Mouse (Mus musculus) right cerebral cortex, adult 18-20 months (tissue): ENCODE data around the gene Iqsec1.
A peak's percentile ranks its signal among the peaks of the same experiment; 100 is the strongest.

Experiments
- DNase-seq: peaks from one replicate; pipeline ENCODE4 v3.0.0; 2022; ENCODE audit warnings: mixed read lengths

The Iqsec1 gene

DNA sequence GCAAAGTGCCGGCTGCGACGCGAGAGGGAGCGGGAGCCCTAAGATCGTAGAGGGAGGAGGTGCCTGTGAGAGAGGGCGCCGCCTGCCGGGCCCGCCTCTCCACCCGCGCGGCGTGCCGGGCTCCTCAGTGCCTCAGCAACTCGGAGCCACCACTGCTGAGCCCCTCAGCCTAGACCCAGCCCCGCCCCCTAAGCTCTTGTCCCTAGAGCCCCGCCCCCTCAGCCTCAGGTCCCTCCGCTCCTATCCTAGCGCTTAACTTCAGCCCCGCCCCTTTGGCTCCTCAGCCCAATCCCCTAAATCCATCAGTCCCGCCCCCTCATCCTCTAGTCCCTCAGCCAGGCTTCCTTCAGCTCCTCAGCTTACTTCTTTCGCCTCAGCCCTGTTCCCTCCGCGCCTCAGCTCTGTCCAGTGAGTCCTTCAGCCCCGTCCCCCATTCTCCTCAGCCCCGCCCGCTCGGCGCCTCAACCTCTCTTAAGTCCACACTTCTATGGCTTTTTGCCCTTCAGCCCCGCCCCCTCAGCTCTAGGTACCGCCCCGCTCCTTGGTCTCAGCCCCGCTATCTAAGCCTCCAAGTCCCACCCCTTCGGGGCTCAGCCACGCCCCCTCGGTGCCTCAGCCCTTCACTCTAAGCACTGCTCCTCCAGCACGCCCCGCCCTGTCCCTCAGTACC, at the start of gene Iqsec1:
Gene Iqsec1 (minus strand): TSS at position 38 of the 670 bp plus-strand sequence.
- peak; percentile 92 for DNase-seq

- no peak for DNase-seq
These were observed 39.8 kb upstream of the Iqsec1 start for GRCm38 (mm10) chr6:91028256-91028655.

GRCm38 (mm10) chr6:91020810-91021209, 32.3 kb upstream of the Iqsec1 start:
- DNase-seq = no peak

DNA sequence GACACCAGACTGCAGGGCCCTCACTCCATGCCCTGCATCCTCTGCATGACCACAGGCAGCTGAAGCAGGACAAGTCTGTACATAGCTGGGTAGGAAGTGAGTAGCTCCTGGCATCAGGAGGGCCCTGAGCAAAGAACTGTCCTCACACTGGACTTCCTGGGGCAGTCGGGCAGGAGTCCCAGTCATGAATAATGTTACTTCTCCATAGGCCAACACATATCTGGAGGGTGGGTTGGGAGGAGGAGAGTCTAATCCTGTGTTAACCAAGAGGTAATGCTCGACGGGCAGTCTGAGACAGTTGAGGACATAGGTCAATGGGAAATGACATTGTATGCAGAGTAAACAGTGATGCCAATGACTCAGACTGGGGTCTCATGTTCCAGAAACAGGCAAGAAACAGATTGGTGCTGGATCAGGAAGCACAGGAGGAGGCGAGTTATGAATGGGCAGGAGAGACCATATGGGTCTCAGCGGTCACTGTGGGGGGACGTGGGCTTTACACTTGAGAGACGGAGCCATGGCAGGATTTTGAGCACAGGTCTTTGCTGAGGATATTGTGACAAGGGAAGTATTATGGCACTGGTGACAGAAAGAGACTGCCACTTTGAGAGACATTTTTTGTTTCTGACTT, 28.2 kb upstream of the Iqsec1 start:
- no peak for DNase-seq

DNA sequence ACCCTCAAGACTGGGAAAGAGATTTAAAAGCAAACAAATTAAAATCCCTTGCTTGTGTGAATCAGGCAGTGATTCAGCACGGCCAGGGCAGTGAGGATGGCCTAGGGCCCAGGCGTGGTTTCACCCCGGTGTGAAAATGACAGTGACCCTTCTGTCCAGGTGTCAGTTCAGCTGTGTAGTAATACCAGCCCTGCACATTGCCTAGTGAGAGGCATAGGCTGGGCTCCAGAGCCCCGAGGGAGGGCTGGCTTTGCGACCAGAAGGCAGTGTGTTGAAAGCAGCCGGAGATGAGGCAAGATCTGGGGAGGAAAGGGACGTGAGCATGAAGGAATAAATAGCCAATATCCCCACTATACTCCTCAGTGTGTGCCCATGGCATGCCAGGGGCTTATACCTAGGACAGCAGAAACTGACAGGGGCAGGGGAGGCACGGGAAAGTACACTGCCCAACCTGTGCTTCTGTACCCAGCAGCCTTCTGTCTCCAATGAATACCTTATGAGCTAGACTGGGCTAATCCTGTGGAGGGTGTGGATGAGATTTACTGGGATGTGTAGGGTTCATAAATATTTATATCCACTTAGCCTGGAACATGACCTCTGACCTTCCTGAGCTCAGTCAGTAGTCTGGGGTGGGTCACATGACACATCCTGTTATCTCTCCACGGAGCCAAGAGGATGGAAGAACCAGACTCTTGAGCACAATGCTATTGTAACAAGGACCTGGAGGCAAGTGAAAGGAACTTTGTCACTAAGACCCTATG, 25.9 kb upstream of the Iqsec1 start:
- no peak for DNase-seq

DNA sequence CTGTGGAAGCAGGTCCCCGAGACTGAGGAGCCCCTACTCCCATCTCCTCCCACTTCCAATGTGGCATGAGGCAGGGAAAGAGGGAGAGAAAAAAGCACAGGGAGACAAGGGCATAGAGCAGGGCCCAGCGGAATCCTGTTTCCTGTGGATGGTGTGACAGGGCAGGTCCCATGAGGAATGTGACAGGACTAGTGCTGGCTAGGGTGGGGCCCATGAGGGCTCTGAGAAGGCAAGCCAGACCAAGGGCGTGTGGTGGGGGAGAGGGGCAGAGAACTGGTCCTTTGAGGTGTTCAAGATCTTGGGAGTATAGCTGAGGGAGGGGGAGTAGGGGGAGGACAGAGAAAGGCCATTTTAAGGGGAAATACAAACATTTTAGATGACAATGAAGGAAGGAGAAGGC, 24.0 kb upstream of the Iqsec1 start:
- no peak for DNase-seq

DNA sequence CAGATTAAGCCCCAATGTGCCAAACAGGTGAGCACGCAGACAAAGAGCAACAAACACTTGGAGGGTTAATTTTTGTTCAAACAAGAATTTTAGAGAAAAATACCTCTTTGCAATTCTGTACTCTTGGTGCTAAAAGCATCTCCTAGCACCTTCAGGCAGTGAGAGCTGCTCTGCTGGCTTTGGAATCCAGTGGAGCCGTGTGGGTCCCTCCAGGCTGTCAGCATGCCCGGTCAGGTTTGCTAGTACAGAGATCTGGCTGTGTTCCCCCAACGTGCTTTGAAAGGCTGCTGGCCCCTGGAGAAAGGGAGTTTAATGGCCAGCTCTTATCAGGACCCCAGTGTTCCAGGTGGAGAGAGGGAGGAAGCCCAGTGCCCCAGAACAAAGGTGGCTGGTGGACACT, 23.1 kb upstream of the Iqsec1 start:
- no peak for DNase-seq

DNA sequence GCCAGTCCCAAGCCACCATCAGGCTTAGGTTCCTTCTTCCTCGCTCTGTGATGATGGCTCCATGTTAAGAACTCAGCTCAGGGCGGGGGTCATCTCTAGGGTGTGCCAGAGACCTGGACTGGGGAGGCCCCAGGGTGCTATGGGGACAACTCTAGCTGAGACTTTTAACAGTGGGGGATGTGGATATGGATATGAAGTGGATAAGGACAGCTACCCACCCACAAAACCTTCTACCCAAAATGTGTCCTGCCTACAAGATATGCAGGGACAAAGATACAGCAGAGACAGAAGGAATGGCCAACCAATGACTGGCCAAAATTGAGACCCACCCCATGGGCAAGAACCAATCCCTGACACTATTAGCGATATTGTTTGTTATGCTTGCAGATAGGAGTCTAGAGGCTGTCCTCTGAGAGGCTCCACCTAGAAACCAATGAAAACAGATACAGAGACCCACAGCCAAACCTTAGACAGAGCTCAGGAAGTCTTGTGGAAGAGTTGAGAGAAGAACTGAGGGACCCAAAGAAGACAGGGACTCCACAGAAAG, 19.9 kb upstream of the Iqsec1 start:
- no peak for DNase-seq

- no peak for DNase-seq
These were observed 18.7 kb upstream of the Iqsec1 start for GRCm38 (mm10) chr6:91007207-91007606.

GRCm38 (mm10) chr6:91004157-91004556, 15.7 kb upstream of the Iqsec1 start:
- no peak for DNase-seq

- no peak for DNase-seq
These were observed 15.0 kb upstream of the Iqsec1 start for GRCm38 (mm10) chr6:91003310-91003995.

GRCm38 (mm10) chr6:91001566-91001965, 13.1 kb upstream of the Iqsec1 start:
- no peak for DNase-seq

DNA sequence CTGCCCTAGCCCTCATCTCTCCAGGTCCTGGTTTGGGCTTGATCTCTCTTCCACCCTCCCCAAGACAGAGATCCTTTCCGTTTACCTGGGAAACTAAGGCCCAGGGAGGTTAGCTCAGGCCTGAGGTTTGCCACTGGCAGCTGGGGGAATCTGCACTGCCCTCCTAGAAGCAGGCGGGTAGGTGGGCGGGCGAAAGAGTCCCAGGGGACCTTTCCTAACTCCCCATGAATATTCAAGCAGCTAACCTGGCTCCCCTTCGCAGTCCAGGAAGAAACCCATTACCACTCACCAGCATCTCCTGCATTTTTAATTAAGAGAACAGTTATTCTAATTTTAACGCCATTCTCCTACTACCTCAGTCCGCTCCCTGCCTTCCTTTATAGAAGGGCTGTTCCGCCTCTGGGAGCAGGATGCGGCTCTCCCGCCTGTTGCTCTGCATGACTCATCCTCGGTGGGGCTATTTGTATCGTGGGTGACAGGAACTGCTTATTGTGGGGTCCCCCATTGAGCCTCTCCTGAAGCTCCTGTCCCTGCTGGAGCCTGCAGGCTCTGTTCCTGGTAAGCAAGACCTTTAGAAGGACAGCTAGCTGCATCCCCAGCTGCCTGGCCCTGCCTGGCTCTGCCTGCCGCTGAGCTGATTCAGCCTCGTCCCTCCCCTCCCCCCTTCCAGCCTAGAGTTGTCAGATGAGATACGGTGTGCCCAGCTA, 12.5 kb upstream of the Iqsec1 start:
- peak; percentile 82 for DNase-seq

DNA sequence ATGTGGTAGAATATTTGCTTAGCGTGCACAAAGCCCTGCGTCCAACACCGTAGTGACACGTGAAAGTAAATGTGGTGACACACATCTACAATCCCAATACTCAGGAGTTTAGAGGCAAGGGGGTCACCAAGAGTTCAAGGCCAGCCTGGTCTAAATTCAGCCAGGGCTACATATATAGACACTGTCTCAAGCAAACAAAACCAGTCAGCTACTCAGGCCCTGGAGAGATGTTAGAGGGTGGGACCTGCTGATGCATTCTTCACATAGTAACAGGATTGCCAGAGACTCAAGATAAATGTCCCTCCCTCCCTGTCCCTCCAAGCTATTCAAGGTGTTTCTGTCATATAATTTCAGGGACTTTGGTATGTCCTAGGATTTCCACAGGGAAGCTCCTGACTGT, 10.7 kb upstream of the Iqsec1 start:
- DNase-seq = no peak

- peak; percentile 59 for DNase-seq
These were observed 8.5 kb upstream of the Iqsec1 start for GRCm38 (mm10) chr6:90997025-90997424.

- no peak for DNase-seq
These were observed 7.7 kb upstream of the Iqsec1 start for GRCm38 (mm10) chr6:90996181-90996580.

GRCm38 (mm10) chr6:90988299-90988625, 223 bp downstream of the Iqsec1 start:
- DNase-seq = no peak

- peak; percentile 39 for DNase-seq
These were observed 755 bp downstream of the Iqsec1 start for GRCm38 (mm10) chr6:90987561-90988298.

DNA sequence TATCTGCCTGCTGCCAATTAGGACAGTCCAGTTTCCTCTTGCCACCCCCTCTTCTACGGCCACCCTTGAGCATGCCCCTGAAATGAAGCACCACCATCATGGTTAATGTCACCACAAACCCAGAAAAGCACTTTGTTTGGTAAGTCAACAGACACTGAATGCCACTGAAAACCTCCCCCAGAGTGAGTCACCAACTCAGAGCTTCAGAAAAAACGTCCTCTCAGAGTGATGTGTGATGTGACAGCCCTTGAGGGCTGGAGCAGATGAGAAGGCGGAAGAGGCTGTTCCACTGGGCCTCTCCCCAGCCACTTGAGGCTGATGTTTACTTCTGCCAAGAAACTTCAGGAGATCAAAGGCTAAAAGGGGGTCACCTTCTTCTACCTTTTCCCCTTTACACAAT, 4.4 kb downstream of the Iqsec1 start:
- peak; percentile 60 for DNase-seq

DNA sequence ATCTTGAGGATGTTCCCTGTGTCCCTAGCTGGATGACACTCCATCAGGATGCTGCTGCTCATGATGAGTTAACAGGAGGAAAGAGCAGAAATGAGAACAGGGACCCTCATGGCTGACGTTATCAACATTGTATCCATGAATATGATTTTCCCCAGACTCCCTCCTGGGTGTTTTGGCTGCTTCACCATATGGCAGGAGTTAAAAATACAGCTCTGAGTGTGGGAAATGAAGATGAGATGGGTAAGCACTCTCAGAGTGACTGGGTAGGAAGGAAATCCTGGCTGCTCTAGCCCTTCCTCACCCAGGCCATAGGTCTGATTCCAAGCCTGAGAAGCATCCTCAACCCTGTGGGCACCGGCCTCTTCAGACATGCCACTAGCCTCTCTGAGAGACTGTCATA, 14.2 kb downstream of the Iqsec1 start:
- peak; percentile 32 for DNase-seq

DNA sequence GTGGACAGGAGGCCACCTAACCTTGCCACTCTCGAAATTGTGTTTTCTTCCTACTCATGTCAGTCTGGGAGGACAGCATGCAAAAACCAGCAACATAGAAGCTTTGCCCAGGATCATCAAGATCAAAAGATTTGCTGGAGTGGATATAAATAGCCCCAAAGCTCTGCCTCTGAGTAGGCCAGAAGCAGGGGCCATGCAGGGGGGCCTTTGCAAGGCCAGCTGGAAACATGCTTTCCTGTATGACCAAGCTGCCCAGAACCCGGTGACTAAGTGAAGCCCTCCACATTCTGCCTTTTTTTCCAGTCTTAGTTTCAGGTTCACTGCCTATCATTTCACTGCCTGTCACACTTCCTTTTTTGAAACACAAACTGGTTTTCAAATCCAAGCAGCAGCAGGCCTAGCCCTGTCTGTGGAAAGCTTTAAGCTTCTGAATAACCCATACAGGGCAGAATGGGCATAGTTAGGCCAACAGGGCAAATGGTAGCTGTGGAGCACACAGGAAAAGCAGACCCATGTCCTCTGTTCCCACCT, 19.1 kb downstream of the Iqsec1 start:
- no peak for DNase-seq

DNA sequence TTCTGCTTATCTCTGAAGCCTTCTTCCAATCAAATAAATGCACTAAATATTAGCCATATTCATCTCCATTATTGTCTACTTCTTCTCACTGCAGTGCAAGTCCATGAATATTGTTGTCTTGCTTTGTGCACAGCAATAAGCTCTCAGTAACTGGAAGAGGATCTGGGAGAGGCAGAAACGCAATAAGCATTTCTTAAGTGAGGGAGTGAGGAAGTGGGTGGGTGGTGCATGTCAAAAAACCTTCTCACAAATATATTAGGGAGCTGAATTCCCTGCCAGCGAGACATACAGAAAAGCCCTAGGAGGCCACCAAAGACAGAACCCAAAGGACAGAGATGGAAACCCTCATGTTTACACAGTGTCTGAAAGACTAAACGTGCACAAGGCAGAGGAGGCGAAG, 35.1 kb downstream of the Iqsec1 start:
- DNase-seq = peak; percentile 47
